Mouse (Mus musculus): ENCODE data around the gene Tigd4. TPM values are rescaled to one million over a fixed set of nuclear protein-coding genes. Genes with fewer than 3 reads are reported as not detected.

Gene Tigd4
- polyA plus RNA-seq, 1 experiment: not detected

GRCm38 (mm10) chr3:84595677-84596234 is 2.4 kb downstream of the Tigd4 start:
- no peaks in the 10 kb centered on the region for H3K4me1 ChIP-seq (ENCODE audit: control insufficient read depth, insufficient read depth, insufficient read length, low read length)
- no peak overlapping the region for H3K27ac ChIP-seq (replicated peaks; ENCODE audit: low read depth, low read length)
- no peak overlapping the region for H3K4me3 ChIP-seq (ENCODE audit: insufficient read depth, low read depth, low read length)

GRCm38 (mm10) chr3:84597996-84598734 is 4.8 kb downstream of the Tigd4 start:
- Histone ChIP-seq H3K27ac (replicated peaks; ENCODE audit: low read depth, low read length) (no peak overlapping the region), H3K4me1 (ENCODE audit: control insufficient read depth, insufficient read depth, insufficient read length, low read length) (no peaks in the 10 kb centered on the region), H3K4me3 (ENCODE audit: insufficient read depth, low read depth, low read length) (no peak overlapping the region)

GRCm38 (mm10) chr3:84598756-84599155 is 5.4 kb downstream of the Tigd4 start:
- Histone ChIP-seq H3K4me3 (ENCODE audit: insufficient read depth, low read depth, low read length) (no peak overlapping the region), H3K4me1 (ENCODE audit: control insufficient read depth, insufficient read depth, insufficient read length, low read length) (no peaks in the 10 kb centered on the region), H3K27ac (replicated peaks; ENCODE audit: low read depth, low read length) (no peak overlapping the region)

GRCm38 (mm10) chr3:84601870-84602495 is 8.6 kb downstream of the Tigd4 start:
- H3K27ac ChIP-seq (replicated peaks; ENCODE audit: low read depth, low read length): no peak overlapping the region
- no peak overlapping the region for H3K4me3 ChIP-seq (ENCODE audit: insufficient read depth, low read depth, low read length)

GRCm38 (mm10) chr3:84602759-84603158 is 9.4 kb downstream of the Tigd4 start:
- no peak overlapping the region for H3K27ac ChIP-seq (replicated peaks; ENCODE audit: low read depth, low read length)
- H3K4me3 ChIP-seq (ENCODE audit: insufficient read depth, low read depth, low read length): no peak overlapping the region
- H3K4me1 ChIP-seq (ENCODE audit: control insufficient read depth, insufficient read depth, insufficient read length, low read length): no peaks in the 10 kb centered on the region

More at GRCm38 (mm10) chr3:84601870-84602495, 8.6 kb downstream of the Tigd4 start:
- H3K4me1 ChIP-seq (ENCODE audit: control insufficient read depth, insufficient read depth, insufficient read length, low read length): no peaks in the 10 kb centered on the region

- no peak overlapping the region for H3K27ac ChIP-seq (replicated peaks; ENCODE audit: low read depth, low read length)
- no peaks in the 10 kb centered on the region for H3K4me1 ChIP-seq (ENCODE audit: control insufficient read depth, insufficient read depth, insufficient read length, low read length)
- no peak overlapping the region for H3K4me3 ChIP-seq (ENCODE audit: insufficient read depth, low read depth, low read length)
Measured at GRCm38 (mm10) chr3:84603212-84603611, 9.8 kb downstream of the Tigd4 start.

- no peak overlapping the region for H3K27ac ChIP-seq (replicated peaks; ENCODE audit: low read depth, low read length)
- no peaks in the 10 kb centered on the region for H3K4me1 ChIP-seq (ENCODE audit: control insufficient read depth, insufficient read depth, insufficient read length, low read length)
- no peak overlapping the region for H3K4me3 ChIP-seq (ENCODE audit: insufficient read depth, low read depth, low read length)
Measured at GRCm38 (mm10) chr3:84610183-84610710, 16.9 kb downstream of the Tigd4 start.

GRCm38 (mm10) chr3:84615050-84615855 is 21.9 kb downstream of the Tigd4 start:
- no peak overlapping the region for H3K27ac ChIP-seq (replicated peaks; ENCODE audit: low read depth, low read length)
- no peaks in the 10 kb centered on the region for H3K4me1 ChIP-seq (ENCODE audit: control insufficient read depth, insufficient read depth, insufficient read length, low read length)
- H3K4me3 ChIP-seq (ENCODE audit: insufficient read depth, low read depth, low read length): no peak overlapping the region

GRCm38 (mm10) chr3:84615856-84616225 is 22.5 kb downstream of the Tigd4 start:
- no peak overlapping the region for H3K4me3 ChIP-seq (ENCODE audit: insufficient read depth, low read depth, low read length)
- no peaks in the 10 kb centered on the region for H3K4me1 ChIP-seq (ENCODE audit: control insufficient read depth, insufficient read depth, insufficient read length, low read length)
- no peak overlapping the region for H3K27ac ChIP-seq (replicated peaks; ENCODE audit: low read depth, low read length)

- no peak overlapping the region for H3K4me3 ChIP-seq (ENCODE audit: insufficient read depth, low read depth, low read length)
- H3K27ac ChIP-seq (replicated peaks; ENCODE audit: low read depth, low read length): no peak overlapping the region
- no peaks in the 10 kb centered on the region for H3K4me1 ChIP-seq (ENCODE audit: control insufficient read depth, insufficient read depth, insufficient read length, low read length)
Measured at GRCm38 (mm10) chr3:84618627-84619026, 25.3 kb downstream of the Tigd4 start.

- Histone ChIP-seq H3K4me1 (ENCODE audit: control insufficient read depth, insufficient read depth, insufficient read length, low read length) (no peaks in the 10 kb centered on the region), H3K4me3 (ENCODE audit: insufficient read depth, low read depth, low read length) (no peak overlapping the region), H3K27ac (replicated peaks; ENCODE audit: low read depth, low read length) (no peak overlapping the region)
Measured at GRCm38 (mm10) chr3:84619056-84619455, 25.7 kb downstream of the Tigd4 start.

GRCm38 (mm10) chr3:84619725-84620124 is 26.4 kb downstream of the Tigd4 start:
- Histone ChIP-seq H3K27ac (replicated peaks; ENCODE audit: low read depth, low read length) (no peak overlapping the region), H3K4me3 (ENCODE audit: insufficient read depth, low read depth, low read length) (no peak overlapping the region)

GRCm38 (mm10) chr3:84622026-84622425 is 28.7 kb downstream of the Tigd4 start:
- H3K4me3 ChIP-seq (ENCODE audit: insufficient read depth, low read depth, low read length): no peak overlapping the region
- H3K27ac ChIP-seq (replicated peaks; ENCODE audit: low read depth, low read length): no peak overlapping the region
- H3K4me1 ChIP-seq (ENCODE audit: control insufficient read depth, insufficient read depth, insufficient read length, low read length): peaks cover 3% of the 10 kb centered on the region; the same call in 1 of the 2 replicates

More at GRCm38 (mm10) chr3:84619725-84620124, 26.4 kb downstream of the Tigd4 start:
- no peaks in the 10 kb centered on the region for H3K4me1 ChIP-seq (ENCODE audit: control insufficient read depth, insufficient read depth, insufficient read length, low read length)

GRCm38 (mm10) chr3:84631586-84631985 is 38.2 kb downstream of the Tigd4 start:
- Histone ChIP-seq H3K4me3 (ENCODE audit: insufficient read depth, low read depth, low read length) (no peak overlapping the region), H3K27ac (replicated peaks; ENCODE audit: low read depth, low read length) (no peak overlapping the region), H3K4me1 (ENCODE audit: control insufficient read depth, insufficient read depth, insufficient read length, low read length) (no peaks in the 10 kb centered on the region)

- Histone ChIP-seq H3K4me3 (ENCODE audit: insufficient read depth, low read depth, low read length) (no peak overlapping the region), H3K4me1 (ENCODE audit: control insufficient read depth, insufficient read depth, insufficient read length, low read length) (0 out of 2 replicates have a peak, but pooled peaks cover 4% of the 10 kb centered on the region), H3K27ac (replicated peaks; ENCODE audit: low read depth, low read length) (no peak overlapping the region)
Measured at GRCm38 (mm10) chr3:84637095-84637494, 43.7 kb downstream of the Tigd4 start.

All from brown adipose tissue, adult 24 weeks (tissue).